Mouse (Mus musculus) MEL (cell line): ENCODE measurements around the gene Hoxc4. TPM values are rescaled to one million over a fixed set of nuclear protein-coding genes. Genes with fewer than 3 reads are reported as not detected.

Experiments used
- DNase-seq: peaks from one replicate; pipeline ENCODE4 v3.0.0; 2011; ENCODE audit warnings: low read depth, low spot score
- H3K27ac ChIP-seq: 2 replicates; pipeline ENCODE4 v1.5.1; 2012; ENCODE audit warnings: low read depth, mild to moderate bottlenecking, control low read depth, low read length, moderate library complexity; ENCODE audit not compliant: control insufficient read depth
- H3K27me3 ChIP-seq, 2 experiments: fragments of 150-350 bp in 1 of 2; sonication (generic) in 1 of 2; 2 replicates each; pipeline ENCODE4 v1.6.1; 2012; ENCODE audit warnings: low read length in 2 of 2, mild to moderate bottlenecking in 2 of 2, improper control_type of control experiment in 1 of 2, moderate library complexity in 1 of 2; ENCODE audit not compliant: insufficient read depth in 2 of 2, control insufficient read depth in 1 of 2
- H3K36me3 ChIP-seq, 2 experiments: 2 replicates each; pipeline ENCODE4 v1.6.1; 2012 to 2014; ENCODE audit warnings: low read length in 2 of 2, improper control_type of control experiment in 1 of 2, inconsistent platforms in 1 of 2, mild to moderate bottlenecking in 1 of 2; ENCODE audit not compliant: insufficient read depth in 2 of 2, control insufficient read depth in 1 of 2
- H3K4me1 ChIP-seq, 2 experiments: fragments of 150-350 bp in 1 of 2; sonication (generic) in 1 of 2; 2 replicates each; pipeline ENCODE4 v1.6.1; 2012; ENCODE audit warnings: low read length in 2 of 2, improper control_type of control experiment in 1 of 2, mild to moderate bottlenecking in 1 of 2; ENCODE audit not compliant: insufficient read depth in 2 of 2, control insufficient read depth in 1 of 2
- H3K4me3 ChIP-seq, 2 experiments: fragments of 150-350 bp in 1 of 2; sonication (generic) in 1 of 2; 2 replicates each; pipeline ENCODE4 v1.5.1; 2012; ENCODE audit warnings: low read depth in 2 of 2, low read length in 2 of 2, mild to moderate bottlenecking in 2 of 2, moderate library complexity in 2 of 2, control low read depth in 1 of 2, improper control_type of control experiment in 1 of 2; ENCODE audit not compliant: control insufficient read depth in 1 of 2, insufficient read depth in 1 of 2
- H3K79me2 ChIP-seq: 2 replicates; pipeline ENCODE4 v1.6.1; 2012; ENCODE audit warnings: mild to moderate bottlenecking, low read length, moderate library complexity; ENCODE audit not compliant: control insufficient read depth, poor library complexity, insufficient read depth
- H3K9ac ChIP-seq: 2 replicates; pipeline ENCODE4 v1.6.1; 2012; ENCODE audit warnings: low read depth, mild to moderate bottlenecking, control low read depth, low read length, moderate library complexity; ENCODE audit not compliant: control insufficient read depth, poor library complexity, severe bottlenecking
- H3K9me3 ChIP-seq: fragments of 150-350 bp; sonication (generic); replicated peaks from 2 replicates; pipeline ENCODE4 v1.6.1; 2012; ENCODE audit warnings: mild to moderate bottlenecking, low read length, improper control_type of control experiment, moderate library complexity; ENCODE audit not compliant: insufficient read depth
- BHLHE40 ChIP-seq: IDR thresholded peaks from 2 replicates; pipeline ENCODE4 v1.6.1; 2012; ENCODE audit warnings: low read depth, mild to moderate bottlenecking, inconsistent platforms, low read length, improper control_type of control experiment, borderline replicate concordance
- CHD2 ChIP-seq: IDR thresholded peaks from 2 replicates; pipeline ENCODE4 v1.6.1; 2011; ENCODE audit warnings: low read length, improper control_type of control experiment
- E2F4 ChIP-seq: IDR thresholded peaks from 2 replicates; pipeline ENCODE4 v1.6.1; 2011; ENCODE audit warnings: low read depth, low read length, improper control_type of control experiment, borderline replicate concordance
- EP300 ChIP-seq, 2 experiments: IDR thresholded peaks; 2 replicates each; pipeline ENCODE4 v1.6.1; 2011; ENCODE audit warnings: improper control_type of control experiment in 2 of 2, low read length in 2 of 2, low read depth in 1 of 2, mild to moderate bottlenecking in 1 of 2
- ETS1 ChIP-seq: IDR thresholded peaks from 2 replicates; pipeline ENCODE4 v1.6.1; 2012; ENCODE audit warnings: low read depth, mild to moderate bottlenecking, inconsistent platforms, low read length, improper control_type of control experiment, moderate library complexity
- GABPA ChIP-seq: IDR thresholded peaks from 2 replicates; pipeline ENCODE4 v1.6.1; 2012; ENCODE audit warnings: low read depth, mild to moderate bottlenecking, inconsistent platforms, low read length, improper control_type of control experiment, moderate library complexity
- GATA1 ChIP-seq: IDR thresholded peaks from 2 replicates; pipeline ENCODE4 v1.6.1; 2011; ENCODE audit warnings: low read depth, low read length, improper control_type of control experiment
- HCFC1 ChIP-seq: IDR thresholded peaks from 2 replicates; pipeline ENCODE4 v1.6.1; 2012; ENCODE audit warnings: low read depth, mild to moderate bottlenecking, inconsistent platforms, low read length, improper control_type of control experiment, moderate library complexity
- JUND ChIP-seq: IDR thresholded peaks from 2 replicates; pipeline ENCODE4 v1.6.1; 2011; ENCODE audit warnings: low read depth, mild to moderate bottlenecking, improper control_type of control experiment, low read length
- MAFK ChIP-seq: IDR thresholded peaks from 2 replicates; pipeline ENCODE4 v1.6.1; 2011; ENCODE audit warnings: low read depth, mild to moderate bottlenecking, low read length, improper control_type of control experiment, borderline replicate concordance
- MAX ChIP-seq: IDR thresholded peaks from 2 replicates; pipeline ENCODE4 v1.6.1; 2011; ENCODE audit warnings: low read length, improper control_type of control experiment
- MAZ ChIP-seq: IDR thresholded peaks from 2 replicates; pipeline ENCODE4 v1.6.1; 2012; ENCODE audit warnings: low read depth, mild to moderate bottlenecking, inconsistent platforms, low read length, improper control_type of control experiment
- MEF2A ChIP-seq: IDR thresholded peaks from 2 replicates; pipeline ENCODE4 v1.6.1; 2014; ENCODE audit warnings: low read depth, mild to moderate bottlenecking, inconsistent platforms, low read length, improper control_type of control experiment; ENCODE audit not compliant: poor library complexity, insufficient replicate concordance, severe bottlenecking; ENCODE audit errors: extremely low read depth
- MXI1 ChIP-seq: IDR thresholded peaks from 2 replicates; pipeline ENCODE4 v1.6.1; 2011; ENCODE audit warnings: mild to moderate bottlenecking, low read depth, low read length, improper control_type of control experiment
- MYC ChIP-seq: IDR thresholded peaks from 2 replicates; pipeline ENCODE4 v1.6.1; 2011; ENCODE audit warnings: low read depth, mild to moderate bottlenecking, low read length, improper control_type of control experiment, moderate library complexity
- NELFE ChIP-seq: IDR thresholded peaks from 2 replicates; pipeline ENCODE4 v1.6.1; 2011; ENCODE audit warnings: low read depth, low read length, improper control_type of control experiment
- NRF1 ChIP-seq: IDR thresholded peaks from 2 replicates; pipeline ENCODE4 v1.6.1; 2014; ENCODE audit warnings: low read depth, mild to moderate bottlenecking, inconsistent platforms, low read length, improper control_type of control experiment, moderate library complexity; ENCODE audit not compliant: poor library complexity, insufficient read depth, severe bottlenecking
- POLR2A ChIP-seq, 2 experiments: IDR thresholded peaks; 2 replicates each; pipeline ENCODE4 v1.6.1; 2011 to 2012; ENCODE audit warnings: low read length in 2 of 2, mild to moderate bottlenecking in 2 of 2, control low read depth in 1 of 2, improper control_type of control experiment in 1 of 2, low read depth in 1 of 2, moderate library complexity in 1 of 2; ENCODE audit not compliant: control insufficient read depth in 1 of 2, insufficient read depth in 1 of 2, poor library complexity in 1 of 2
- POLR2AphosphoS2 ChIP-seq: IDR thresholded peaks from 2 replicates; pipeline ENCODE4 v1.6.1; 2011; ENCODE audit warnings: low read length, improper control_type of control experiment
- POLR2AphosphoS5 ChIP-seq: IDR thresholded peaks from 2 replicates; pipeline ENCODE4 v1.6.1; 2012; ENCODE audit warnings: low read depth, borderline replicate concordance, mild to moderate bottlenecking, inconsistent platforms, low read length, moderate library complexity, mixed read lengths
- RCOR1 ChIP-seq: IDR thresholded peaks from 2 replicates; pipeline ENCODE4 v1.6.1; 2012; ENCODE audit warnings: low read depth, mild to moderate bottlenecking, inconsistent platforms, low read length, improper control_type of control experiment
- SIN3A ChIP-seq: IDR thresholded peaks from 2 replicates; pipeline ENCODE4 v1.6.1; 2012; ENCODE audit warnings: low read length, improper control_type of control experiment, inconsistent platforms
- SMC3 ChIP-seq: IDR thresholded peaks from 2 replicates; pipeline ENCODE4 v1.6.1; 2011; ENCODE audit warnings: low read depth, low read length, improper control_type of control experiment
- TAL1 ChIP-seq: IDR thresholded peaks from 2 replicates; pipeline ENCODE4 v1.6.1; 2012; ENCODE audit warnings: mild to moderate bottlenecking, inconsistent platforms, low read length, moderate library complexity, mixed read lengths
- TBP ChIP-seq: IDR thresholded peaks from 2 replicates; pipeline ENCODE4 v1.8.0; 2011; ENCODE audit warnings: low read depth, low read length, improper control_type of control experiment
- TCF12 ChIP-seq: IDR thresholded peaks from 2 replicates; pipeline ENCODE4 v1.6.1; 2014; ENCODE audit warnings: low read depth, mild to moderate bottlenecking, inconsistent platforms, low read length, improper control_type of control experiment, moderate library complexity
- USF1 ChIP-seq: IDR thresholded peaks from 2 replicates; pipeline ENCODE4 v1.6.1; 2014; ENCODE audit warnings: low read depth, mild to moderate bottlenecking, inconsistent platforms, low read length, improper control_type of control experiment, moderate library complexity
- USF2 ChIP-seq, 2 experiments: IDR thresholded peaks; 2 replicates each; pipeline ENCODE4 v1.6.1; 2011 to 2012; ENCODE audit warnings: improper control_type of control experiment in 2 of 2, low read length in 2 of 2, borderline replicate concordance in 1 of 2, inconsistent platforms in 1 of 2, low read depth in 1 of 2, mild to moderate bottlenecking in 1 of 2; ENCODE audit not compliant: insufficient read depth in 1 of 2
- ZC3H11A ChIP-seq: IDR thresholded peaks from 2 replicates; pipeline ENCODE4 v1.6.1; 2012; ENCODE audit warnings: low read depth, mild to moderate bottlenecking, inconsistent platforms, low read length, improper control_type of control experiment
- ZKSCAN1 ChIP-seq: IDR thresholded peaks from 2 replicates; pipeline ENCODE4 v1.6.1; 2012; ENCODE audit warnings: low read depth, mild to moderate bottlenecking, inconsistent platforms, low read length, improper control_type of control experiment, moderate library complexity
- ZMIZ1 ChIP-seq: IDR thresholded peaks from 2 replicates; pipeline ENCODE4 v1.6.1; 2012; ENCODE audit warnings: low read depth, mild to moderate bottlenecking, inconsistent platforms, low read length, improper control_type of control experiment, moderate library complexity
- ZNF384 ChIP-seq: IDR thresholded peaks from 2 replicates; pipeline ENCODE4 v1.6.1; 2012; ENCODE audit warnings: low read depth, mild to moderate bottlenecking, inconsistent platforms, low read length, improper control_type of control experiment
- polyA plus RNA-seq, 2 experiments: library from polyadenylated mRNA; stranded (reverse) in 1 of 2; unstranded in 1 of 2; fragments of >175 nt in 1 of 2; fragments of >200 nt in 1 of 2; gene quantifications; 2 replicates each; pipeline versions ENCODE4 v1.2.1 to v1.2.4; 2012; ENCODE audit warnings: low replicate concordance in 2 of 2, low read depth in 1 of 2; ENCODE audit not compliant: insufficient read length in 2 of 2, insufficient read depth in 1 of 2, missing spikeins in 1 of 2
- total RNA-seq: library from RNA; depleted of rRNA; stranded (reverse); fragments of 300-350 nt; gene quantifications from 2 replicates; pipeline ENCODE4 v1.2.3, GENCODE M21; 2012

Hoxc4 gene
- total and polyA plus RNA-seq, 3 experiments: 2.6 to 9.4 TPM; not detected in 1

GRCm38 (mm10) chr15:102997939-102998355, 20.8 kb upstream of the Hoxc4 start, which contains the start of gene Hoxc6 (continued):
- TF ChIP-seq EP300 (IDR thresholded peaks at IDR 0.05; ENCODE audit: low read depth in 1 of 2, low read length in 2 of 2): no peak
- no peak for TF ChIP-seq MAX
- TF ChIP-seq RCOR1: no peak
- no peak for TF ChIP-seq ZMIZ1
- peak; percentile 19 to 34; a peak in 2 of 4 replicates for TF ChIP-seq POLR2A (IDR thresholded peaks at IDR 0.05; ENCODE audit: control insufficient read depth in 1 of 2, insufficient read depth in 1 of 2, low read depth in 1 of 2, low read length in 2 of 2, poor library complexity in 1 of 2)
- TF ChIP-seq MAFK: no peak
- no peak; the same call in 1 of the 2 replicates for TF ChIP-seq TCF12

- peak overlapping the region; percentile 68 for H3K4me3 ChIP-seq
- peaks cover 0 to 31% of the 10 kb centered on the region in 2 experiments; a peak in 2 of 4 replicates for H3K36me3 ChIP-seq
- H3K27ac ChIP-seq: peak overlapping the region; percentile 99
- H3K9me3 ChIP-seq: no peaks in the 10 kb centered on the region
- peaks cover 24% of the 10 kb centered on the region for H3K79me2 ChIP-seq
- DNase-seq: peak; percentile 97
- H3K9ac ChIP-seq: peak overlapping the region; percentile 98
- peaks cover 15 to 34% of the 10 kb centered on the region in 2 experiments for H3K4me1 ChIP-seq
- H3K27me3 ChIP-seq: no peaks in the 10 kb centered on the region
- TF ChIP-seq MEF2A (peak; percentile 76; the same call in 1 of the 2 replicates), SMC3 (no peak; the same call in 1 of the 2 replicates), GABPA (peak; percentile 79), TCF12 (peak; percentile 87), ZC3H11A (peak; percentile 23; the same call in 1 of the 2 replicates), NELFE (no peak; the same call in none of the 2 replicates), USF1 (peak; percentile 47), POLR2A (IDR thresholded peaks at IDR 0.05; ENCODE audit: control insufficient read depth in 1 of 2, insufficient read depth in 1 of 2, low read depth in 1 of 2, low read length in 2 of 2, poor library complexity in 1 of 2) (peak; percentile 37 to 63), MAZ (peak; percentile 91), TBP (peak; percentile 97), MXI1 (no peak; the same call in none of the 2 replicates), MAX (peak; percentile 56; the same call in 1 of the 2 replicates), POLR2AphosphoS5 (no peak), TAL1 (peak; percentile 24; the same call in 1 of the 2 replicates), ETS1 (peak; percentile 90), NRF1 (0 out of 2 replicates have a peak, but pooled peaks have one; percentile 32), ZNF384 (peak; percentile 45; the same call in 1 of the 2 replicates), USF2 (IDR thresholded peaks at IDR 0.05; ENCODE audit: borderline replicate concordance in 1 of 2, insufficient read depth in 1 of 2, low read depth in 1 of 2, low read length in 2 of 2) (no peak), BHLHE40 (peak; percentile 56; the same call in 1 of the 2 replicates), ZMIZ1 (peak; percentile 97), RCOR1 (peak; percentile 88), HCFC1 (peak; percentile 72), JUND (peak; percentile 98), CHD2 (peak; percentile 53), SIN3A (peak; percentile 89), GATA1 (peak; percentile 88), MYC (peak; percentile 52; the same call in 1 of the 2 replicates), E2F4 (peak; percentile 72), ZKSCAN1 (0 out of 2 replicates have a peak, but pooled peaks have one; percentile 43), POLR2AphosphoS2 (peak; percentile 86; the same call in 1 of the 2 replicates)
Measured at GRCm38 (mm10) chr15:102998608-102999182, 20.0 kb upstream of the Hoxc4 start.
